Mouse (Mus musculus): Measurements from ENCODE around the gene Aes. TPM values are rescaled to one million over a fixed set of nuclear protein-coding genes. Genes with fewer than 3 reads are reported as not detected.

The Aes gene
- polyA plus RNA-seq, 1 experiment from 2014 or later, result 325 TPM

DNA sequence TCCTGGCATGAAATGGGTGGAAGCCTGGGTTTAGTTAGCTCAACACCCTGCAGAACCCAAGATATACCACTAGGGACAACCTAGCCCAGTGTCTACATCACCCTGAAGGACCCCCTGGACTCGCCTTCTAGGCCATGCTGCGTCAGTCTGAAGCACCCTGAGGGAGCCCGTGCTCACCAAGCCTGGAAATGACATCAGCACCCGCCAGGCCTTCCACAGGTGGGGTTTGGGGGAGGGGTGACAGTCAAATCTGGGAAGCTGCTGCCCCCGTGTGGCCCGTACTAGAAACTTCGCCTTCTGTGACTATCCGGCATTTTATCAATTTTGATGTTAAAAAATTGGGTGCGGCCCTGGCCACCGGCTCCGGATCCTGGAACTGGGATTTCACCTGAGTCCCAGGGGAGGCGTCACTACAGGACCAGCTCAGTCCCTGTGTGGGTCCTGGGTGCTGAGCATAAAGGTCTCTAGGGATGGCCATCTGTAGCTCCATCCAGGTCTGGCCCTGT is 7.6 kb upstream of the Aes start:
- no peak overlapping the region for H3K4me3 ChIP-seq (ENCODE audit: low read depth, low read length)
- 9% methylated on average over 12 of the region's 12 CpGs for WGBS
- no peak overlapping the region for H3K9ac ChIP-seq (ENCODE audit: low read length)
- ATAC-seq (ENCODE audit: low FRiP score), result peak; percentile 81
- no peak overlapping the region for H3K4me2 ChIP-seq
- no peak overlapping the region for H3K27ac ChIP-seq (ENCODE audit: low read depth, low read length)
- no peaks in the 10 kb centered on the region for H3K9me3 ChIP-seq (ENCODE audit: control insufficient read depth, low read length)
- no peaks in the 10 kb centered on the region for H3K36me3 ChIP-seq (ENCODE audit: control insufficient read depth, insufficient read depth, low read length)
- no peaks in the 10 kb centered on the region for H3K4me1 ChIP-seq (ENCODE audit: control insufficient read depth, insufficient read depth, low read length)
- peak; percentile 94 for DNase-seq (ENCODE audit: low spot score, missing footprints)
- H3K27me3 ChIP-seq (ENCODE audit: control insufficient read depth, insufficient read depth, low read length), result no peaks in the 10 kb centered on the region; the same call in 1 of the 2 replicates

- Histone ChIP-seq H3K27ac (ENCODE audit: low read depth, low read length) (no peak overlapping the region), H3K9ac (ENCODE audit: low read length) (no peak overlapping the region), H3K4me2 (no peak overlapping the region), H3K9me3 (ENCODE audit: control insufficient read depth, low read length) (no peaks in the 10 kb centered on the region), H3K27me3 (ENCODE audit: control insufficient read depth, insufficient read depth, low read length) (no peaks in the 10 kb centered on the region; the same call in 1 of the 2 replicates), H3K36me3 (ENCODE audit: control insufficient read depth, insufficient read depth, low read length) (no peaks in the 10 kb centered on the region), H3K4me3 (ENCODE audit: low read depth, low read length) (no peak overlapping the region), H3K4me1 (ENCODE audit: control insufficient read depth, insufficient read depth, low read length) (no peaks in the 10 kb centered on the region)
- DNase-seq (ENCODE audit: low spot score, missing footprints), result no peak
- WGBS, result 86% methylated on average over 5 of the region's 5 CpGs
- ATAC-seq (ENCODE audit: low FRiP score), result no peak
Measured at GRCm38 (mm10) chr10:81553232-81553631, 6.1 kb upstream of the Aes start.

DNA sequence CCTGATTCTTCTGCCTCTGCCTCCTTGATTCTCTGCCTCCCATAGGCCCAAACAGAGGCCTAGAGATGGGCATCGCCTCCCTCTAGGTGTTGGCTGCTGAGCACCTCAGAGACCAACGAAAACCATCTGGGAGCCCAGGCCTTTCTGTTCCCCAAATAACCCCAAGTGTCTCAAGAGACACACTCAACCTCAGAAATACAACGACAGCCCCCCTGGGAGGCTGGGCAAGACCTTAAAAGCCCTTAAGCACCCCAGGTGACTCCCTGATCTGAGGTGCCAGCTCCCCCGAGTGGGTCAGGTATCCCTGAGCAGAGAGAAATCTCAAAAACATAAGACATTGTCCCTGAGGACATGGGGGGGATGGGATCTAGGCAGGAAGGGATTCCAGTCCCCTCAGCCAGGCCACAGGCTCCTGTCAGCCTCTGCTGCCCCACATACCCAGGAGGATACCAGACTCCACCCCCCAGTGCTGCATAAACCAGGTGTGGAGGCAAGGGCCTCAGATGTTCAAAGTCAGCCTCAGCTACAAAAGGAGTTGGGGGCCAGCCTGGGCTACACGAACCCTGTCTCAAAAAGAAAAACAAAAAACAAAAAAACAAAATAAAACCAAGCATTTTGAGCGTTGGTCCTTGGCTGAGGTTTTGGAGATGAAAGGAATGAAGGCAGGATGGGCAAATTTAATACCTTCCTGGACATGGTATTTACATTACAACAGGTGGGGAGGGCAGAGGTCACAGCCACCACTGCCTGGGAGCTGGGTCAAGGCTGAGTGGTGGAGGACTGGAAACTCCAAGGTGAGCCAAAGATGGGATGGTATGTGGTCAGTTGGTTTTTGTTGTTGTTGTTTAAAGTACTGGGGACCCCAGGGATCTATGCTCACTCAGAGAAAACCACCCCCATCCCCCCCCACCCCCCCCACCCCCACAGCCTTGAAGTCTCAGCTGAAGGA is 5.2 kb upstream of the Aes start:
- no peak overlapping the region for H3K27ac ChIP-seq (ENCODE audit: low read depth, low read length)
- H3K4me2 ChIP-seq, result no peak overlapping the region
- ATAC-seq (ENCODE audit: low FRiP score) (no peak), DNase-seq (ENCODE audit: low spot score, missing footprints) (no peak)
- H3K9ac ChIP-seq (ENCODE audit: low read length), result no peak overlapping the region
- WGBS, result 84% methylated on average over 6 of the region's 6 CpGs
- H3K36me3 ChIP-seq (ENCODE audit: control insufficient read depth, insufficient read depth, low read length), result no peaks in the 10 kb centered on the region
- no peaks in the 10 kb centered on the region for H3K9me3 ChIP-seq (ENCODE audit: control insufficient read depth, low read length)
- 0 out of 2 replicates have a peak, but pooled peaks cover 4% of the 10 kb centered on the region for H3K4me1 ChIP-seq (ENCODE audit: control insufficient read depth, insufficient read depth, low read length)
- no peaks in the 10 kb centered on the region; the same call in 1 of the 2 replicates for H3K27me3 ChIP-seq (ENCODE audit: control insufficient read depth, insufficient read depth, low read length)
- no peak overlapping the region for H3K4me3 ChIP-seq (ENCODE audit: low read depth, low read length)

DNA sequence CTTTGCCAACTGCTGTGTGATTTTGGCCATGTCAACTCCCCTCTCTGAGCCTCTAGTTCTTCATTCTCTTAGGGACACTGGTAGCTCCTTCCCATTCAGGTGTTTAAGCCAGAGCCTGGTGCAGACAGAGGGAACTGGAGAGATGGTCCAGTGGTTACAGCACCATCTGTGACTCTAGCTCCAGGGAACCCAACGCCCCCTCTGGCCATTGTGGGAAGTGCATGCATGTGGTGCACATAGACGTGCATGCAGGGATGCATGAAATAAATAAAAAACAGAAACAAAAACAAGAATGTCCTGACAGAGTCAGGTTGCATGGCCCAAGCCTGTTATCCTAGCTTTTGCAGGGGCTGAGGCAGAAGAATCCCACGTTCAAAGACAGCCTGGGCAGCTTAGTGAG is 3.0 kb upstream of the Aes start:
- Histone ChIP-seq H3K9me3 (ENCODE audit: control insufficient read depth, low read length) (no peaks in the 10 kb centered on the region), H3K4me2 (no peak overlapping the region), H3K27ac (ENCODE audit: low read depth, low read length) (no peak overlapping the region), H3K9ac (ENCODE audit: low read length) (no peak overlapping the region), H3K4me1 (ENCODE audit: control insufficient read depth, insufficient read depth, low read length) (peaks cover 16% of the 10 kb centered on the region), H3K36me3 (ENCODE audit: control insufficient read depth, insufficient read depth, low read length) (no peaks in the 10 kb centered on the region), H3K4me3 (ENCODE audit: low read depth, low read length) (no peak overlapping the region), H3K27me3 (ENCODE audit: control insufficient read depth, insufficient read depth, low read length) (no peaks in the 10 kb centered on the region; the same call in 1 of the 2 replicates)
- ATAC-seq (ENCODE audit: low FRiP score) (no peak), DNase-seq (ENCODE audit: low spot score, missing footprints) (no peak)
- 75% methylated on average over 3 of the region's 3 CpGs for whole genome bisulfite sequencing

DNA sequence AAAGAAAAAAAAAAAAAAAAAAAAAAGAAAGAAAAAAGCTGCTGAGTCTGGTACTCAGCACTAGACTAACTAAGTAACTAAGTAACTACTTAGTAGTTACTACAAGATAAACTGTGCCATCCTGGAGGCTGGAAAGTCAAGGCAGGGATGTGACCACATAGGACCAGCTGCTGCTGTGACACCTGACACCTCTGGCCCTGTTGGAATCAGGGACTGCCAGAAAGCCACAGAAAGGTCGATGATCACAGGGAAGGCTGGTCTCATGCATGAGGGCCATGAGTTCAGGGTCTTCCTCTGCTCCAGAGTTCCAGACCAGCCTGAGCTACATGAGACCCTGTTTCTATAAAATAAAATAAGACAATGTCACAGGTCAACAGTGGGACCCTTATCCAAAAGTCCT is 1.8 kb upstream of the Aes start:
- ATAC-seq (ENCODE audit: low FRiP score) (no peak), DNase-seq (ENCODE audit: low spot score, missing footprints) (no peak)
- WGBS, result 55% methylated on average over 1 of the region's 1 CpGs
- Histone ChIP-seq H3K9ac (ENCODE audit: low read length) (no peak overlapping the region), H3K4me3 (ENCODE audit: low read depth, low read length) (no peak overlapping the region), H3K27me3 (ENCODE audit: control insufficient read depth, insufficient read depth, low read length) (no peaks in the 10 kb centered on the region; the same call in 1 of the 2 replicates), H3K4me2 (no peak overlapping the region), H3K36me3 (ENCODE audit: control insufficient read depth, insufficient read depth, low read length) (0 out of 2 replicates have a peak, but pooled peaks cover 2% of the 10 kb centered on the region), H3K27ac (ENCODE audit: low read depth, low read length) (no peak overlapping the region), H3K4me1 (ENCODE audit: control insufficient read depth, insufficient read depth, low read length) (peaks cover 22% of the 10 kb centered on the region), H3K9me3 (ENCODE audit: control insufficient read depth, low read length) (no peaks in the 10 kb centered on the region)

DNA sequence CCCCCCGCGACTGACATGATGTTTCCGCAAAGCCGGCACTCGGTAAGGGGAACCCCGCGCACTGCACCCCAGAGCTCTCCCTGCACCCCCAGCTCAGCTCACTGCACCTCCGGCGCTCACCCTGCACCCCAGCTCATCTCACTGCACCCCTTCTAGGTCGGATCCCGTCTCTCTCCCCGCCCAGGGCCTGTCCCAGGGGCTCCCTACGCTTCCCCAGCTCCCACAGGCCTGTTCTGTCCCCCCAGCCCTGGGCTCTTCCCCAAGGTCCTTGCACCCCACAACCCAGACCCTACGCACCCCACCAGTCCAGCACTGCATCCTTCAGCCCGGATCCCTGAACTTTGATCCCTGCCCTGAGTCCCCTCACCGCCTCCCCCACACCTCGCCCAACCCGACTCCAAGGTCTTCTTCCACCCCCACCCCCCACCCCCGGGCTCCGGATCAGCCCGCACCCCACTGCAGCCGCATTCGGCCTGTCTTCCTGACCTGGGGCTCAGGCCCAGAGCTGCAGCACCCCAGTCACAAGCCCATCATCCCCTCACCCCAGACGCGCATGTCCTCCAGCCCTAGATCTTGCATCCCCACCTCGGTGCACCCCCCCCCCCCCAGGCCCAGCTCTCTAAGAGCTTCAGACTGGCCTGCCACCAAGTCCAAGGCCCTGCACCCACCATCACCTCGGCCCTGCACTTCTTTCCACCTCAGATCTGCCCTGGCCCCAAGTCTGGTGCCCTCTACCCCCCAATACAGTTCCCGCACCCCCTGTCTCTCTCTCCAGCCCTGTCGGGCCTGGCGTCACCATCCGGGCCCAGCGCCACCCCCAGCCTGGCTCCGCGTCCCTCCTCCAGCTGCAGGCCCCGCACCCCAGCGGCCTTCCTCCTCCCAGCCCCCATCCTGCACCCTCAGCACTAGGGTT is 595 bp downstream of the Aes start:
- H3K4me3 ChIP-seq (ENCODE audit: low read depth, low read length), result peak overlapping the region; percentile 97
- peak; percentile 93 for DNase-seq (ENCODE audit: low spot score, missing footprints)
- WGBS, result 2% methylated on average over 30 of the region's 36 CpGs
- H3K9me3 ChIP-seq (ENCODE audit: control insufficient read depth, low read length), result no peaks in the 10 kb centered on the region
- H3K27ac ChIP-seq (ENCODE audit: low read depth, low read length), result peak overlapping the region; percentile 80
- H3K36me3 ChIP-seq (ENCODE audit: control insufficient read depth, insufficient read depth, low read length), result 0 out of 2 replicates have a peak, but pooled peaks cover 2% of the 10 kb centered on the region
- peak; percentile 37 for ATAC-seq (ENCODE audit: low FRiP score)
- peaks cover 43% of the 10 kb centered on the region for H3K4me1 ChIP-seq (ENCODE audit: control insufficient read depth, insufficient read depth, low read length)
- H3K9ac ChIP-seq (ENCODE audit: low read length), result peak overlapping the region; percentile 99
- no peaks in the 10 kb centered on the region; the same call in 1 of the 2 replicates for H3K27me3 ChIP-seq (ENCODE audit: control insufficient read depth, insufficient read depth, low read length)
- peak overlapping the region; percentile 85 for H3K4me2 ChIP-seq

GRCm38 (mm10) chr10:81560719-81561459 is 1.6 kb downstream of the Aes start:
- DNase-seq (ENCODE audit: low spot score, missing footprints) (peak; percentile 89), ATAC-seq (ENCODE audit: low FRiP score) (no peak)
- Histone ChIP-seq H3K4me1 (ENCODE audit: control insufficient read depth, insufficient read depth, low read length) (peaks cover 51% of the 10 kb centered on the region), H3K27ac (ENCODE audit: low read depth, low read length) (no peak overlapping the region; the same call in 1 of the 2 replicates), H3K9me3 (ENCODE audit: control insufficient read depth, low read length) (no peaks in the 10 kb centered on the region), H3K4me3 (ENCODE audit: low read depth, low read length) (peak overlapping the region; percentile 97), H3K9ac (ENCODE audit: low read length) (peak overlapping the region; percentile 99), H3K4me2 (peak overlapping the region; percentile 85), H3K27me3 (ENCODE audit: control insufficient read depth, insufficient read depth, low read length) (peaks cover 8% of the 10 kb centered on the region), H3K36me3 (ENCODE audit: control insufficient read depth, insufficient read depth, low read length) (peaks cover 8% of the 10 kb centered on the region)
- WGBS, result 28% methylated on average over 14 of the region's 16 CpGs

DNA sequence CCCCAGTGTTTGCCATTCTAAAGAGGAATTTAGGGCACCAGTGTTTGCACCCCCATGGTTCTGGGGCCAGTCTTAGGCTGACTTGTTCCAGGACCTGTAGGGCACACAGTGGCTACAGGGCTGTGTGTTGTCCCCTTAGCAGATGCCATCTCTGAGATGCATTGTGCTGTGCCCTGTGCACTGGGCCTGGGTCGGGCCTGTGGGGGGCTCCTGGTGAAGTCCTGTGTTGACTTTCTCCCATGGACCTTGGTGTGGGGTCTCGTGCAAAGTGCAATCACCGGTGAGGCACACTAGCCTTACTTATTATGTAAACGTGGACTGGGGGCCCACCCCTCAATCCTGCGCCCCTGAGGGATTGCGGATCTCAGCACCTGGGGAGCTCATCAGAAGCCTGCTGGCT is 3.1 kb downstream of the Aes start:
- Histone ChIP-seq H3K27me3 (ENCODE audit: control insufficient read depth, insufficient read depth, low read length) (peaks cover 14% of the 10 kb centered on the region), H3K9ac (ENCODE audit: low read length) (no peak overlapping the region), H3K4me3 (ENCODE audit: low read depth, low read length) (no peak overlapping the region)

More for the DNA sequence above, 3.1 kb downstream of the Aes start:
- no peak for DNase-seq (ENCODE audit: low spot score, missing footprints)
- H3K27ac ChIP-seq (ENCODE audit: low read depth, low read length), result no peak overlapping the region
- peaks cover 51% of the 10 kb centered on the region for H3K4me1 ChIP-seq (ENCODE audit: control insufficient read depth, insufficient read depth, low read length)
- peaks cover 8% of the 10 kb centered on the region for H3K36me3 ChIP-seq (ENCODE audit: control insufficient read depth, insufficient read depth, low read length)
- H3K4me2 ChIP-seq, result no peak overlapping the region
- no peaks in the 10 kb centered on the region for H3K9me3 ChIP-seq (ENCODE audit: control insufficient read depth, low read length)
- no peak for ATAC-seq (ENCODE audit: low FRiP score)
- 83% methylated on average over 6 of the region's 6 CpGs for WGBS

Measured in midbrain, embryonic 11.5 days (tissue).